In genomic region chrX:169974974-169975373, GRCm38 (mm10) we compare ENCODE assay signal across 8 mouse cellular contexts. TPM values are rescaled to one million over a fixed set of nuclear protein-coding genes. Genes with fewer than 3 reads are reported as not detected.
A peak's percentile ranks its signal among the peaks of the same experiment; 100 is the strongest.
DNase-seq lines count a peak whose midpoint lies in the region; TF ChIP-seq lines count a peak whose summit lies in the region.
"Not testable (repeated sequence)": the region's sequence is repeated elsewhere in the genome, so short reads cannot be mapped to it uniquely, and the experiment has no call there.

No protein-coding gene starts in this region.

- not testable (repeated sequence) for H3K9ac ChIP-seq in liver, adult 2 months (ENCODE audit: low read depth, low read length)

- not testable (repeated sequence) for H3K36me3 ChIP-seq in liver, adult 2 months (ENCODE audit: control insufficient read depth, insufficient read depth, low read length)

- TF ChIP-seq POLR2A in liver, adult 2 months (IDR thresholded peaks at IDR 0.05; ENCODE audit: extremely low read depth, insufficient read depth, low read length) = not testable (repeated sequence)

- intact Hi-C loops in heart, postnatal 10 days (cut with DNase I) = not testable (repeated sequence)

- not testable (repeated sequence) for H3K4me1 ChIP-seq in liver, adult 2 months (ENCODE audit: control insufficient read depth, insufficient read depth, low read length)

- DNase-seq in ES-CJ7 (ENCODE audit: low read depth, low spot score) = peak; percentile 2
- peak; percentile 1 for DNase-seq in c-Kit-negative CD71-positive TER-119-positive erythroid progenitor cells, embryonic 14.5 days (ENCODE audit: low read depth, low spot score)
- DNase-seq in forelimb bud, embryonic 11.5 days (ENCODE audit: low read depth, low spot score) = peak; percentile 84
- DNase-seq in heart, postnatal 10 days = peak; percentile 22 to 26
- peak; percentile 11 for DNase-seq in kidney, postnatal 14 days
- DNase-seq in liver, adult 2 months (ENCODE audit: extremely low read depth, low read depth, low spot score) = peak; percentile 16
- peak; percentile 13 for DNase-seq in ovary, postnatal 10 days (ENCODE audit: low spot score)
- peak; percentile 4 for DNase-seq in thymus, postnatal 14 days

- WGBS in liver, adult 2 months = 55% methylated on average over 6 of the region's 6 CpGs

- not testable (repeated sequence) for H3K4me3 ChIP-seq in liver, adult 2 months (ENCODE audit: insufficient read depth, low read depth, low read length)

- TF ChIP-seq CTCF in liver, adult 2 months (IDR thresholded peaks at IDR 0.05; ENCODE audit: low read depth, low read length) = not testable (repeated sequence)

- not testable (repeated sequence) for H3K27me3 ChIP-seq in liver, adult 2 months (ENCODE audit: control insufficient read depth, insufficient read depth, low read length)

- H3K27ac ChIP-seq in liver, adult 2 months (replicated peaks; ENCODE audit: insufficient read depth, low read depth, low read length) = not testable (repeated sequence)

- H3K79me2 ChIP-seq in liver, adult 2 months (ENCODE audit: control insufficient read depth, insufficient read depth, low read length) = not testable (repeated sequence)

RNA-seq across cellular contexts. Expression of gene Gm21887, which starts 34.5 kb away (rescaled TPM):
- total RNA-seq in heart, postnatal 10 days (2021) = 10 to 100 TPM; 58.4 to 63.1 TPM
- 8.0 and 11.5 TPM in 2 replicates for total RNA-seq in liver, adult 2 months (2014; rRNA removed)
- 102 and 123 TPM in 2 replicates for polyA plus RNA-seq in liver, adult 2 months (2012; rRNA removed)

Comparison
In these comparisons a context has a peak if more than half of its experiments do, and no peak if none do; other contexts are left out.
1. DNase-seq: peak in every context shown above with its lines; median percentile 84 in forelimb bud, embryonic 11.5 days; 24 in heart, postnatal 10 days; 16 in liver, adult 2 months; 13 in ovary, postnatal 10 days; 11 in kidney, postnatal 14 days; 4 in thymus, postnatal 14 days; 2 in ES-CJ7; 1 in c-Kit-negative CD71-positive TER-119-positive erythroid progenitor cells, embryonic 14.5 days.